Mouse (Mus musculus) testis, postnatal 10 days (tissue): ENCODE results near the gene Isg20l2.

Source experiments
- DNase-seq: peaks from one replicate; pipeline ENCODE4 v3.0.0; 2021; ENCODE audit warnings: low spot score

Gene Isg20l2

DNA sequence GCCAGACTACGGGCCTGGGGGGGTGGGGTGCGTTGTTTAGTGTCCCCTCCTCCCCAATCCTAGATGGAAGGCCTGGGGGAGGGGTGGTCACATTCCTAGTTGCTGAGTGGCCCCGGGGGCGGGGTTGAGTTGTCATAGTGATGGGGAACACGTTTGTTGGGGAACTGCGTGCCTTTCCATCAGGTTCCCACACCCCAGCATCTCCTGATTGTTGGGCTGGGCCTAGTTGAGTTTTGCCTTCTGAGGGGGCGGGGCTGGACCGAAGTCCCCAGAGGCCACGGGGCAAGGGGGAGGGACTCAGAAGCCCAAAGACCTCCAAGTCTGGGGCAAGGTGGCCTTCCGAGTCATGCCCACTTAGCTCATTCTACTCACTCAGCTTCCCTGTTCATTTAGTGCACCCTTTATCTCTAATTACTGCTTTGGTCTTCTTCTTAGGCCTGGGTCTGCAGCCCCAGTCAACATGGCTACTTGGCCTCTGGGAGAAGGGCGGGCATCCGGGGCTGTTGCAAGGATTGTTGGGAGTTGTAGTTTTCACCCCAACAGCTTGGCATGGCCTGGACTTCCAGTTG, 19.5 kb upstream of the Isg20l2 start:
- DNase-seq = peak; percentile 92

DNA sequence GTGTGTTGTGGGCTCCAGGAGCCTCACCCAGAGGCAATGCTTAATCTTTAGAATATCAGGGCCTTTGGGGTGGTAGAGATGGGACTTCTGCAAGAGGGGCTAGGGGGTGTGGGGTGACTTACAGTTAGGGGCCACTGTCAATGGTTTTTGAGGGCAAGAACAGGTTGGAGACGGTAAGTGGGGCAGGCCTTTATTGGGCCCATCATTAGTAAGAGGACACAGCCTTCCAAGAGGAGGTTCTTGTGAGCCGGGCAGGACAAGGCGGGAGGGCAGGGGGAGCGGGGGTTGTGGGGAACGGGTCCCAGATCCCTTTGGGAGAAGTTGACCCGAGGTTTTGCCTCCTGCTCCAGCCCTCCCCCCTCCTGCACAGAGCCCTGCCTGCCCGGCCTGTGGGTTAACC, 16.6 kb upstream of the Isg20l2 start:
- DNase-seq = no peak

DNA sequence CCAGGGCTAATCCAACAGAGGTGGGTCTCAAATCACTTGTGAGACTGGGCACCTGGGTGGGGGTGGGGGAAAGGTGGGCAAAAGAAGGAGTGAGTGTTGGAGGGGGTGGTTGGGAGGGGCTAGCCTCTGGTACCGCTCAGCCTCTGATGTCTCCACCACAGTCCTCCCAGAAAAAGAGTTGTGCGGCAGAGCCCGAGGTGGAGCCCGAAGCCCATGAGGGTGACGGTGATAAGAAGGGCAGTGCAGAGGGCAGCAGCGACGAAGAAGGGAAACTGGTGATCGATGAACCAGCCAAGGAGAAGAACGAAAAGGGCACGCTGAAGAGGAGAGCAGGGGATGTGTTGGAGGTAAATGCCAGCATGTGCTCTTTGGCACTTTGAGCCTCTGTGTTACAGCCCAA, 16.2 kb upstream of the Isg20l2 start:
- DNase-seq = no peak

DNA sequence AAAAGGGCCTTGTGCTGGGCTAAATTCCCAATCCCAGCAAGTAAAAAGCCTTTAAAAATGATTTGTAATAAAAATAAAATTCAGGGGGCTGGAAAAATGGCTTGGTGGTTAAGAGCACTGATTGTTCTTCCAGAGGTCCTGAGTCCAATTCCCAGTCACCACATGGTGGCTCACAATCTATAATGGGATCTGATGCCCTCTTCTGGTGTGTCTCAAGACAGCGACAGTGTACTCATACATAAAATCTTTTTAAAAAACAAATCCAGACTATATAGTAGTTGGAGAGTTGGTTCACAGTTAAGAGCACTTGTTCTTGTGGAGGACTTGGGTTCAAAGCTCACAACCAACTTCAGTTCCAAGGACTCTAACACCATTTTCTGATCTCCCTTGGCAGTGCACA, 13.1 kb upstream of the Isg20l2 start:
- DNase-seq = no peak

DNA sequence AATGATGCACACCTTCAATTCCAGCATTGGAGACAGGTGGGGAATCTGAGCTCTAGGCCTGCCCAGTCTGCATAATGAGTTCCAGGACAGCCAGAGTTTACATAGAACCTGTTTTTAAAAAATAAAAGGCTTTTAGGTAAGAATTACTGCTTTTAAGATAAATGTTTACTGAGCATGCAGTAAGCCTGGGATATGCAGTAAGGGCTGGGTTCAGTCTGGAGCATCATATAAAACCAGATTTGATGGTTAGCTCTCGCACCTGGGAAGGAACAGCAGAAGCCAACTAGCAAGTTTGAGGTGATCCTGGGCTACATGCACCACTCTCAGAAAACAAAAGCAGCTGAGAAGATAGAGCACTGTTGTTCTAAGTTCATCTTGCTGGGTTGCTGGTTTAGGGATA, 11.6 kb upstream of the Isg20l2 start:
- DNase-seq = no peak

DNA sequence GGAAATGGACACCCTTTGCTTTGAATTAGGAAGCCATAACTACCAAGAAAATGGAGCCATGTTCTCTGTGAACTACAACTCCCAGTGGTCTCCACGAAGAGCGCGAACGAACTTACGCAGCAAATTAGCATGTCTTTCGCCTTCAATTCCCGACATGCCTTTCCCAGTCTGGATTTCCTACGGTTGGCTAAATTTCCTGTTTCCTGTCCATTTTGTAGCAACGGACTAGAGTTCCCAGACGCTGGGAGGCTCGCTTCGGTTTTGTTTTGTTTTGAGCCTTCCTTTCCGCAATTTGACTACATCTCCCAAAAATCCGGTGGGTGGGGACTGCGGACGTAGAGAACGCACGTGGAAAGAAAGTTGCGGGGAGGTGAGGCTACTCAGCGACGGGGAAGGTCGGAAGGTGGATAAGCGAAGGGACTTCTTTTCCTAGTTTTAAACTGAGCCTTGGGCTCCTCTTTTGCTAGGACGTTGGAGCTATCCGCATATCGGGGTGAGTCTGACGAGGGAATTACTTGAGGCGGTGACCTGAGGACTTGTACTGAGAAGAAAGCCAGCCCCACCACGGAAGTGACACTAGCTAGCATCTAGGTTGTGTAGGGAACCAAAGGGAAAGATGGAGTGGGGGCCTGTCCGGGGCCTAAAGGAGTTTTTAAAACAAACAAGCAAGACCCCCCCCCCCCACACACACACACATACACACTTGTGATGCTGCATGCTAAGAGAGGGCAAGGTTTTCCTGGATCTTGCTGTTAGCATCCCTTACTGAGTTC, 10.6 kb upstream of the Isg20l2 start, which contains the start of gene Mrpl24:
Gene Mrpl24, plus strand, starts transcription at position 171 of the 773 bp plus-strand sequence.
- peak; percentile 74 for DNase-seq

DNA sequence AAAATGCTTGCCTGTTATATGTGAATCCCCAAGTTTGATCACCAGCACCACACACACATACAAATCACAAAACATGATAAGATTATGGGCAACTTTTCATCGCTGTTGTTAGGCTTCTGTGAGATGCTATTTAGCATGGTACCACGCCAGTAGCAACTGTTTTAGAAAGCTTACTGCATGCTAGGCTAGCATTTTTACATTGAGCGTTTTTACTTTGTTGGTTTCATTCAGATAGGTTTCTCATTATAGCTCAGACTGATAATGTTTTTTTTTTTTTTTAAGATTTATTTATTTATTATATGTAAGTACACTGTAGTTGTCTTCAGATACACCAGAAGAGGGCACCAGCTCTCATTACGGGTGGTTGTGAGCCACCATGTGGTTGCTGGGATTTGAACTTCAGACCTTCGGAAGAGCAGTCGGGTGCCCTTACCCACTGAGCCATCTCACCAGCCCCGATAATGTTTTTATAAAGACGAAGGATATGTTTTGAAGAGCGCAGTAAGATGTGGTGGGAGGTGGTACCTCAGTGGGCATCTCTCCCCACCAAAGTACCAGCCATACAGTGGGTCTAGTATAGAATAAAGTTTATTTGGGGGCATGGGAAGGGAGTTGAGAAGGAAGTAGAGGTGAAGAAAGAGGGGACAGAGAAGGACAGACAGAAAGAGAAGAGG, 9.7 kb upstream of the Isg20l2 start:
- DNase-seq = no peak

DNA sequence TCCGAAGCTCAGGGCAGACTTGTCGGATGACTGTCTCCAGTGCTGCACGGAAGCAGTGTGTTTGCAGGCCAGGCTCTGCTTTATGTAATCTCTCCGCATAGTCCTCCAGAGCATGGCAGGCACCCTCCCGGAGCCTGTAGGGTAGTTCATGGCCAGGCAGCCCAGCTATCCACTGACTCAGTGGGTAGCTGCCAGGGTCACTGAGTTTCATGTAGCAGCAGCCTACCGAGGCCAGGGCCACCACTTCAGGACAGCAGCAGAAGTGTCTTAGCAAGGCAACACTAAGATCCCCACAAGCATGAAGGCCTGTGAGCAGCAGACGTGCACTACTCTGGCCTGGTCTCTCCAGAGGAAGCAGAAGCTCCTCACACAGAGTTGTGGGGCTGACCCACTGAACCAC, 5.1 kb upstream of the Isg20l2 start:
- no peak for DNase-seq

DNA sequence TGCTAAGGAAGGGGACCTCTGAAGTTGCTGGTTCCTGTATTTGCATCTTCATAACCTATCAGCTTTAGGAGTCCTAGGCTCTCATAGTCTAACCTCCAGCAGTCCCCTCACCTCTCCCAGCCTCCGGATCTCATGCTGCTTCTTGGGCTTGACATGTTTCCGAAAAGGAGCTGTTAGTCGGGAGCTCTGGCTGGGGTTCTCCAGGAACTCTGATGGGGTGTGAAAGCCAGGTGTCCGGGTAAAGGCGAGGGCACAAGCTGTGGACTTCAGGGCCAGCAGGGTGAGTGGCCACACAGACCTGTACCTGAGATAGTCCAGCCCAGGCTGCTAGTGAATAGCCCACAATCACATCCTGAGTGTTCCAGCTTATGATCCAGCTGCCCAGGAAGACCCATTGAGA, 2.7 kb upstream of the Isg20l2 start:
- DNase-seq = no peak

DNA sequence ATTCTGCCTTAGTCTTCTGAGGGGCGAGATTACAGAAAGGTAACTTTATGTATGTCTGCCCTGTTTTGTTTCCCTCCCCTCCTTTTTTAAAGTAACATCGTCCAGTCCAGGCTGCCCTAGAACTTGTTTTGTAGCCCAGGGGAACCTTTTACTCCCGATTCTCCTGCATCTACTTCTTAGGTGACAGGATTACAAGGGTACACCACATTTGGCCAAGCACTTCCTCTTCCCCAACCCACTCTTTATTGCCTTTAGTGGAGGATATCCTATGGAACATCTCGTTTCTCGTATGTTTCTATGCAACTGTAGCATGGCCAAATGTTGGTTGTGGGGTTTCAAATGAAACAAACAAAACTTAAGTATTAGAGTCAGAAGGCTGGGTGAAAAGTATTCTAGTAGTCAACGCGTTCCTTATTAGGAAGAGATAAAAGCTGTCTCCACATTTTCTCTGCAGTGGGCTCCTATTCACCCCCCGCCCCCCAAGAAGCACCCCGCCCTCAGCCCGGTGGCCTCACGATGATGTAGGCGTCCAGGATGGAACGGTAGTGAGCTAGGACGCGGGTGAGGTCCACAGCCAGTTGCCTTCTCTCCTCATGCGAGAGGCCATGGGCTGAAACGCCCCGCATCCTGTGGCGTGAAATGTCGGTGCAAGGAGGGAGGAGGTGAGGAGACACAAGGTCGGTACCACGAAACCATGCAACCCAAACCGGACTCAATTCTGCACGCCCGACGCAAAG, 605 bp upstream of the Isg20l2 start:
- DNase-seq = no peak

DNA sequence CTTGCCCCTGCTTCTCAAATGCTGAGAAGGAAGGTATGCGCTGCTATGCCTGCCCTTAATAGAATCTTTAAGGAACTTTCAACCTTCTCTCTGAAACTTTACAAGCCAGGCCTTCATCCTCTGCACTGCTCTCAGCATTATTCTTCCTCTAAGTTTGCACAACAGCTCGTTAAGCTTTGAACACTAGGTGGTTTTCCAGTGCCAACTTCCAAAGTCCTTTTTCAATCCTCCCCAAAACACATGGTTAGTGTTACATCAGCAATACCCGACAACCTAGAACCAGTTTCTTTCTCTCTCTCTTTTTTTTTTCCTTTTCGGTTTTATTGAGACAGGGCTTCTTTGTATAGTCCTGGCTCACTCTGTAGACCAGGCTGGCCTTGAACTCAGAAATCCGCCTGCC, 3.9 kb downstream of the Isg20l2 start:
- DNase-seq = no peak

DNA sequence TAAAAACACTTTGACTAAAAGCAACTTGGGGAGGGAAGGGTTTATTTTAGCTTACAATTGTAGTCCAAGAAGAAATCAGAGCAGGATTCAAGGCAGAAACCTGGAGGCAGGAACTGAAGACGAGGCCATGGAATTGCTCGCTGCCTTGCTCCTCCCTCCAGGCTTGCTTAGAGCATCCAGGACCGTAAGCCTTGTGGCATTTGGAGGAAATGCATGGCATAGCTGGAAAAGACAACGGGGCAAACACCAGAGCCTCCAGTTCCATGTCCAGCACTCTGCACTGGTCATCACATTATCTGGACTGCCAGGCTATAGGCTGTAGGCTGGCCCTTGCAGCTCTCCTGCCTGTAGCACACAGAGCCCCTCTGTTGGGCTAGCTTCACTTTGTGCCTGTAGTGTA, 4.4 kb downstream of the Isg20l2 start:
- no peak for DNase-seq

DNA sequence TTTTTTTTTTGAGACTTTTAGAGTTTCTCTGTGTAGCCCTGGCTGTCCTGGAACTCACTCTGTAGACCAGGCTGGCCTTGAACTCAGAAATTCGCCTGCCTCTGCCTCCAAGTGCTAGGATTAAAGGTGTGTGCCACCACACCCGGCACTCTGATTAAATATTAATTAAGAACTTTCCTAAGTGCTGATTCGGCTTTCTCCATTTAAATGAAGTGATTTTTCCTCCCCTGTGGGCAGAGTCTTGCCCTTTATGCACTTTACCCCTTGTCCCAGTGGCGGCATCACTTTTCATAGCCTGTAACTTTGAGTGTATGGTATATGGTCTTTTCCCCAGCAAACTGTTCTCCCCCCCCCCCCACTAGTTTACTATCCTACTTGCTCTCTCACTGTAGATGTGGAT, 5.1 kb downstream of the Isg20l2 start:
- no peak for DNase-seq

DNA sequence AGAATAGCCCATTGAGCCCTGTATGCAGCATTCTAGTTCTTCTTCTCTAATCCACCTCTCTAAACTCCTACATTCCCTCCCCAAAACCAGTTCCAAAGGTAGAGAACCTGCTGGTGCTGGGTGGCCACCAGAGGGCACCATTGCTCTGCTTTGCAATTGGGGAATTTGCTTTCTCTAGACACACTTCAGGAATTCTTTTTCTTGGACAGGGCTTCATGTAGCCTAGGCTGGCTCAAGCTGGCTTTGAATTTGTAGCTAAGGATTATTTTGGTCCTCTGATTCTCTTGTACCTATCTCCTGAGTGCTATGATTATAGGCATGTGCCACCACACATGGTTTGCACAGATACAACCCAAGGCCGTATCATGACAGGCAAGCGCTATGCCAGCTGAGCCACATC, 5.7 kb downstream of the Isg20l2 start:
- DNase-seq = peak; percentile 96

DNA sequence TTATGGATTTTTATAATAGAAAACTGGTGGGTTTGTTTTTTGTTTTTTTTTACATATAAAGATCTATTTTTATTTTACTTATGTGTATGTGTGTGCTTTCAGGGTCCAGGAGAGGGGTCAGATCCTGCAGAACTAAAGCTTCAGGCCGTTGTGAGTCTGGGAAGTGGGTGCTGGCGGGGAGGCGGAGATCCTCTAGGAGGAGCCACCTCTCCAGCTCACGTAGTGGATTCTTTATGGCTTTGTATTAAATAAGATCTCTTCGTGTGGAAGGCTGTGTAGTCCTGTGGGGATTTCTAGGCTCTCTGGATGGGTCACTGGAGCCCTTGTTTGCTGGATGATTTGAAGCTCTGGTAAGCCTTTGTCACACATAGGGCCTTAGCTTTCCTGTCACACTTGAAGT, 10.5 kb downstream of the Isg20l2 start:
- no peak for DNase-seq

DNA sequence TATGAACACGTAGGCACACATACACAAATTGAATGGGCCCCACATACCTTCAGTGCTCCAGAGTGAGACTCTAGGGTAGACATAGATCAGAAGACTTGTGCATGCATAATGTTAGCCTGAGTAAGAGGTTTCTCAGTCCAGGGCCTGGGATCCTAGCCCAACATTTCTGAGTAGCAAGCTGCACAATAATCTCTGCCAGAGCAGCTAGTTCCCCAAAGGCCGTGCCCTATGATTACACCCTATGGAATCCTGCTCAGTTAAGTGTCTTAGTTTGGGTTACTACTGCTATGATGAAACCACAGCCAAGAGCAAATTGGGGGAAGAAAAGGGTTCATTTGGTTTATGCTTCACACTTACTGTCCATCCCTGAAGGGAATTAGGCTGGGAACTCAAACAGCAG, 12.4 kb downstream of the Isg20l2 start:
- no peak for DNase-seq

DNA sequence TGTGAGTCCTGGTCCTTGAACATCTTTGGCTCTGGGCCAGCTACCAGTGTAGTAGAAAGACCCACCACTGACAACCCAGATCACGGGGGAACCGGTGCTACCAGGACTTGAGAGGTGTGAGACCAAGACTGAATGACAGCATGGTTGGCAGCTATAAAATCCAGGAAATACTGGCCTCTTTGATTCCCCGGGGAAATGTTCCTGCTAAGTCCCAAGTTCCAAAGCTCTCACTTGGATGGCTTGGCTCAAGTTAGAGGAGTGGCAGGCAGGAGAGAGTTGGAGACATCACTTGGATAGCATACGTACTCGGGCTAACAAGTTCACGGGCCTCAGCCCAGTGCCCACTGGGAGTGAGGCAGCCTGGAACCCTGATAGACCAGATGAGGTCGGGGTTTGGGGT, 13.5 kb downstream of the Isg20l2 start:
- no peak for DNase-seq

DNA sequence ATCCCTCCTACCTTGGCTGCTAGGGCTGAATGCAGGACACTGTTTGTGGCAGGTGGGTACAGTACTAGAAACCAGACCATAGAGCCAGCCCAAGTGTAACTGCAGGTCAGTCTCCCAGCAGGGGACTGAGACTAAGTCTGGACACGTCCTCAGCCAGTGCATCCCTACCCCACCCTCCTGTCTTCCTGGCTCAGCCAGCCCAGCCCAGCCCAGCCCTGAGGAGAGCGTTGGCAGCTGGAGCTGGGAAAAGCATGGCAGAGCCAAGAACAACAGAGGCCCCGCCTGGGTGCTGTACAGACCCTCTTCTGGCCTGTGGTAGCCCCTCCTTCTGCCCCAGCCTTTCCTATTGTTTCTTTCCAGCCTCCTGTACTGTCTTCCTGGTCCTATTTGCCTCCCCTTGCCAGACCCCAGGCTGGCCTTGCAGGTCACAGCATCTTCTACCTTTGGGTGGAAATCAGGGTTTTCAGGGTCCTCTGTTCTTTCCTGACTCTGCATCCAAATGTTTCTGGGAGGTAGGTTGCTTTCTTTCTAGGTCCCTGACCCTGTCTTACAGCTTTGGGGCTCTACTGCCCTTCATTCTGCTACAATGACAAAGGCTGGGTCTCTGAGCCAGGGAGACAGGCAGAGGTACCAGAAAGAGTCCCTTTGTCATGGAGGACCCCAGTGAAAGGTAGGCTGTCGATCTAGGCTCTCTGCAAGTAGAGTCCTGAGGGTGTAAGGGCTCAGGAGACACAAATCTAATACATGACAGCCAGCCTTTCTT, 14.9 kb downstream of the Isg20l2 start:
- no peak for DNase-seq

DNA sequence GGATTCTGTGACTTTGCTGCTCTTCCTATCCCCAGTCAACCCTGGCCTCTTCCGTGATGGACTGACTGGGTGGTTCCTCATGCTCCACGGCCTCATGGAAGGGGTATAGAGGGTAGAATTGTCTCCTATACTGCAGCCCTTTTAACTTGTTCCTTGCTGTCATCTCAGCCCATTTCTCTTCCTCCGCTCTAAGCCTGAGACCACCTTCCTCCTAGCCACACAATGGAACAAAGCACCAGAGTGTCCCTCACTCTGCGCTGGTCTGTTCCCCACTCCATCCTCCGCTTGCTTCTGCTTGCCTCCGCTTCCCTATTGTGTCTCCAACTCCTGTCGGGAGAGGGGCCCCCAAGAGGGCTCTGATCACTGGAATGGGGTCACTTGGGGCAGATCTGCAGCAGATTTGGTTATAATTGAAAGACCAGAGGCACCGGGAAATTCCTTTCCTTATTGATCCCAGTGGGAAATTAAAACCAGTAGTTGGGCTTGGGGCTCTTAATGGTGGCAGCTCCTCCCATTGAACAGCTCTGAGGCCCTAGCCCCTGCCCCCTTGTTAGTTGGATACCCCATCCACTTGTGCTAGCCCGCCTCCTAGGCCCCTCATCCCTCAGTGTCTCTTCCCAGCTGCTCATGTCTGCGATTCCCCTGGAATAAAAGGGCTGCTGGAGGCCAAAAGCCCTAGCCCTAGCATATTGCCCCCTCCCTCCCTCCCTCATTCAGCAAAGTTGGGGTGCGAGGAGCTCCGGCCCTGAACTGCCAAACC, 15.8 kb downstream of the Isg20l2 start:
- DNase-seq = no peak

DNA sequence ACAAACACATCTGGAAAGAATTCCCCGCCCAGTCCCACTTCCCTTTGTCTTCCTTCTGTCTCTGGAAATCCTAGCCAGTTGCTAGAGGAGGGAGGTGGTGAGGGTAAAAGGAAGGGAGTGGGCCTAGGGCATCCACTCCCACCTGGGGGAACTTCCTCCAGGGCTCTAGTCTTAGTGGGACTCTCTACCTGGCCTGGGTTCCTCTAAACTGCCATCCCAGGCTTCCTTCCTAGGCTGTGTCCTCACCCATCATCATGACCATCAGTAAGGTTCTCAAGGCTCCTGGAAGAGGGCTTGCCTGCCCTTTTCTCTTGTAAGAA, 16.4 kb downstream of the Isg20l2 start:
- no peak for DNase-seq

DNA sequence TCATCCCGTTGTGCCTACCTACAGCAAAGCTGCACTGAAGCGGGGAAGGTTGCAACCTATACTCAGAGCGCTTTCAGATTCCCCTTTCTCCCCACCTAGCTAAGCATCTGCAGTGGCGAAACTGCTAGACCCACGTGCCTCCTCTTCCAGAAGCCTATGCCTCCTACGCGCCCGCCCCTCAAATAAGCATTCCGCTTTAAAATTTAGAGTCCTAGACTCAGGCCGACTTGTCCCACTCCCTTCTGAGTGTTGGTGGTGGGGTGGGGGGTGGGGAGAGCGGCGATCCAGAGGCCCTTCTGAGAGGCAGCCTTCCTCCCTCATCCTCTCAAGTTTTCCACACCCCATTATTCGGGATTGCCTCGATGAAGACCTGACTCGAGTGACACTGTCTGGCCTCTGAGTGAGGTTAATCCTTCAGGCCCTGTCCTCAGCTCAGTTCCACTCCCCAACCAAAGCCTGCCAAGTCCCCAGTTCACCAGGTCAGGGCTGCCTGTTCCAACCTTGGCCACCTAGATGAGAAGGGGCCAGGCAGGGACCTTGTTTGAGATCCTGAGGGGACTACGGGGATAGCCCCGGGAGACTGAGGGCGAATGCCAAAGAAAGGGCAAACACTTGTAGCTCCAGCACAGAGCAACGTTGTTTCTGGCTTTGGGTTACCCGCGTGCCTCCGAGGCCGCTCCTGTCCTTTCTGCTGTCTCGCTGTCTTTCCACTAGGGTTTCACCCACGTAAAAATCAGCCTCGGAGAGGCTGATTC, 17.1 kb downstream of the Isg20l2 start:
- DNase-seq = no peak
